Mouse (Mus musculus) forebrain, embryonic 14.5 days (tissue): ENCODE results near the gene Padi3. TPM values are rescaled to one million over a fixed set of nuclear protein-coding genes. Genes with fewer than 3 reads are reported as not detected.

Experiments used
- ATAC-seq: fragments of 200-750 bp; cut with Nextera tagmentation; 2 replicates; pipeline ENCODE4 v1.8.0; 2017; ENCODE audit warnings: mild to moderate bottlenecking, moderate library complexity
- DNase-seq: peaks from one replicate; pipeline ENCODE4 v3.0.0-alpha.2; 2015; ENCODE audit warnings: low spot score
- H3K27ac ChIP-seq: fragments of 300-500 bp; sonication (generic); 2 replicates; pipeline ENCODE4 v1.5.1; 2014; ENCODE audit warnings: low read depth, mild to moderate bottlenecking, control low read depth, low read length, moderate library complexity
- H3K27me3 ChIP-seq: fragments of 300-500 bp; sonication (generic); replicated peaks from 2 replicates; pipeline ENCODE4 v1.6.1; 2014; ENCODE audit warnings: low read length, control low read depth, mixed read lengths; ENCODE audit not compliant: control insufficient read depth, insufficient read depth
- H3K36me3 ChIP-seq: fragments of 300-500 bp; sonication (generic); 2 replicates; pipeline ENCODE4 v1.6.1; 2014; ENCODE audit warnings: low read length, control low read depth; ENCODE audit not compliant: control insufficient read depth, insufficient read depth
- H3K4me1 ChIP-seq: fragments of 300-500 bp; sonication (generic); 2 replicates; pipeline ENCODE4 v1.6.1; 2014; ENCODE audit warnings: antibody characterized with exemption, low read length, control low read depth; ENCODE audit not compliant: control insufficient read depth, insufficient read depth
- H3K4me2 ChIP-seq: fragments of 300-500 bp; sonication (generic); 2 replicates; pipeline ENCODE4 v1.6.1; 2014; ENCODE audit warnings: mild to moderate bottlenecking, control low read depth, low read length
- H3K4me3 ChIP-seq: fragments of 300-500 bp; sonication (generic); 2 replicates; pipeline ENCODE4 v1.5.1; 2014; ENCODE audit warnings: low read depth, low read length, control low read depth
- H3K9ac ChIP-seq: fragments of 300-500 bp; sonication (generic); 2 replicates; pipeline ENCODE4 v1.6.1; 2014; ENCODE audit warnings: mild to moderate bottlenecking, low read length, control low read depth, moderate library complexity
- H3K9me3 ChIP-seq: fragments of 300-500 bp; sonication (generic); replicated peaks from 2 replicates; pipeline ENCODE4 v1.6.1; 2016; ENCODE audit warnings: low read length, control low read depth, mixed read lengths; ENCODE audit not compliant: control insufficient read depth
- whole genome bisulfite sequencing: fragments of 180-500 bp; shearing (Covaris S2); extraction: QIAGEN DNeasy Blood & Tissue Kit; methylation state at CpG from one replicate; pipeline ENCODE4 v1.1.7; 2014; 5-methylcytosine and 5-hydroxymethylcytosine counted together
- polyA plus RNA-seq: library from polyadenylated mRNA; unstranded; fragments of >200 nt; fragmentation: Nextera tagmentation; extraction: Ambion mirVana; gene quantifications from 2 replicates; pipeline ENCODE4 v1.2.1, GENCODE M21; 2014

Gene Padi3
- polyA plus RNA-seq, 1 experiment from 2014 or later, result not detected

GRCm38 (mm10) chr4:140827237-140827636 is 16.8 kb upstream of the Padi3 start:
- no peak overlapping the region for H3K4me2 ChIP-seq
- H3K27ac ChIP-seq, result no peak overlapping the region
- 52% methylated on average over 3 of the region's 3 CpGs for WGBS
- H3K9ac ChIP-seq, result no peak overlapping the region
- H3K4me1 ChIP-seq, result no peaks in the 10 kb centered on the region
- no peaks in the 10 kb centered on the region for H3K27me3 ChIP-seq
- H3K36me3 ChIP-seq, result no peaks in the 10 kb centered on the region
- ATAC-seq, result no peak
- no peak for DNase-seq
- no peaks in the 10 kb centered on the region for H3K9me3 ChIP-seq
- no peak overlapping the region for H3K4me3 ChIP-seq

- H3K9ac ChIP-seq, result no peak overlapping the region
- no peaks in the 10 kb centered on the region for H3K4me1 ChIP-seq
- WGBS, result 62% methylated on average over 11 of the region's 11 CpGs
- no peaks in the 10 kb centered on the region for H3K36me3 ChIP-seq
- ATAC-seq (no peak), DNase-seq (no peak)
- H3K4me2 ChIP-seq, result no peak overlapping the region
- no peaks in the 10 kb centered on the region for H3K9me3 ChIP-seq
- no peaks in the 10 kb centered on the region for H3K27me3 ChIP-seq
- H3K27ac ChIP-seq, result no peak overlapping the region
- H3K4me3 ChIP-seq, result no peak overlapping the region
These were observed 15.5 kb upstream of the Padi3 start for GRCm38 (mm10) chr4:140825942-140826341.

GRCm38 (mm10) chr4:140821988-140822387 is 11.5 kb upstream of the Padi3 start:
- Histone ChIP-seq H3K36me3 (no peaks in the 10 kb centered on the region), H3K4me1 (no peaks in the 10 kb centered on the region), H3K4me2 (no peak overlapping the region), H3K9me3 (no peaks in the 10 kb centered on the region), H3K27ac (no peak overlapping the region), H3K9ac (no peak overlapping the region), H3K27me3 (no peaks in the 10 kb centered on the region), H3K4me3 (no peak overlapping the region)
- WGBS, result 64% methylated on average over 5 of the region's 5 CpGs
- DNase-seq (peak; percentile 69), ATAC-seq (no peak)

- DNase-seq (no peak), ATAC-seq (no peak)
- Histone ChIP-seq H3K4me2 (no peak overlapping the region), H3K4me3 (no peak overlapping the region), H3K27me3 (0 out of 2 replicates have a peak, but pooled peaks cover 3% of the 10 kb centered on the region), H3K27ac (no peak overlapping the region), H3K4me1 (peaks cover 4% of the 10 kb centered on the region; the same call in 1 of the 2 replicates), H3K36me3 (no peaks in the 10 kb centered on the region), H3K9me3 (no peaks in the 10 kb centered on the region), H3K9ac (no peak overlapping the region)
- 91% methylated on average over 8 of the region's 8 CpGs for WGBS
These were observed 7.0 kb upstream of the Padi3 start for GRCm38 (mm10) chr4:140817413-140817812.

GRCm38 (mm10) chr4:140815996-140816917 is 5.8 kb upstream of the Padi3 start:
- no peak overlapping the region for H3K4me3 ChIP-seq
- no peak overlapping the region for H3K4me2 ChIP-seq
- DNase-seq, result peak; percentile 19
- 0 out of 2 replicates have a peak, but pooled peaks cover 3% of the 10 kb centered on the region for H3K27me3 ChIP-seq
- H3K36me3 ChIP-seq, result no peaks in the 10 kb centered on the region
- H3K27ac ChIP-seq, result no peak overlapping the region
- peaks cover 4% of the 10 kb centered on the region; the same call in 1 of the 2 replicates for H3K4me1 ChIP-seq
- no peaks in the 10 kb centered on the region for H3K9me3 ChIP-seq
- no peak overlapping the region for H3K9ac ChIP-seq
- WGBS, result 61% methylated on average over 10 of the region's 10 CpGs
- no peak for ATAC-seq

- no peak overlapping the region for H3K9ac ChIP-seq
- no peaks in the 10 kb centered on the region for H3K9me3 ChIP-seq
- DNase-seq (no peak), ATAC-seq (no peak)
- no peaks in the 10 kb centered on the region for H3K36me3 ChIP-seq
- H3K27ac ChIP-seq, result no peak overlapping the region
- H3K27me3 ChIP-seq, result 0 out of 2 replicates have a peak, but pooled peaks cover 3% of the 10 kb centered on the region
- no peak overlapping the region for H3K4me2 ChIP-seq
- 70% methylated on average over 5 of the region's 5 CpGs for WGBS
- no peak overlapping the region for H3K4me3 ChIP-seq
- peaks cover 4% of the 10 kb centered on the region; the same call in 1 of the 2 replicates for H3K4me1 ChIP-seq
These were observed 5.0 kb upstream of the Padi3 start for GRCm38 (mm10) chr4:140815496-140815895.

- H3K27me3 ChIP-seq, result 0 out of 2 replicates have a peak, but pooled peaks cover 3% of the 10 kb centered on the region
- DNase-seq, result peak; percentile 28
- H3K9ac ChIP-seq, result no peak overlapping the region
- no peak overlapping the region for H3K27ac ChIP-seq
- peaks cover 4% of the 10 kb centered on the region; the same call in 1 of the 2 replicates for H3K4me1 ChIP-seq
- no peak overlapping the region for H3K4me3 ChIP-seq
- ATAC-seq, result no peak
- no peaks in the 10 kb centered on the region for H3K36me3 ChIP-seq
- H3K9me3 ChIP-seq, result no peaks in the 10 kb centered on the region
- 23% methylated on average over 36 of the region's 36 CpGs for WGBS
- H3K4me2 ChIP-seq, result peak overlapping the region; percentile 37
These were observed 4.1 kb upstream of the Padi3 start for GRCm38 (mm10) chr4:140814241-140815225.

GRCm38 (mm10) chr4:140813358-140814185 is 3.1 kb upstream of the Padi3 start:
- no peak overlapping the region for H3K9ac ChIP-seq
- DNase-seq, result no peak
- H3K27me3 ChIP-seq, result 0 out of 2 replicates have a peak, but pooled peaks cover 3% of the 10 kb centered on the region
- H3K27ac ChIP-seq, result no peak overlapping the region
- 13% methylated on average over 12 of the region's 13 CpGs for WGBS
- peak overlapping the region; percentile 37 for H3K4me2 ChIP-seq
- H3K4me3 ChIP-seq, result no peak overlapping the region
- peaks cover 4% of the 10 kb centered on the region; the same call in 1 of the 2 replicates for H3K4me1 ChIP-seq
- no peak for ATAC-seq
- no peaks in the 10 kb centered on the region for H3K36me3 ChIP-seq
- H3K9me3 ChIP-seq, result no peaks in the 10 kb centered on the region
